Mouse (Mus musculus) MEL-GATA-1-ER (cell line): ENCODE measurements around the gene Catsperg2.
"Not testable (repeated sequence)": the region's sequence is repeated elsewhere in the genome, so short reads cannot be mapped to it uniquely, and the experiment has no call there.

Experiments
- DNase-seq: peaks from one replicate; pipeline ENCODE4 v3.0.0-alpha.2; 2012; ENCODE audit warnings: low read depth; ENCODE audit errors: extremely low read depth

Gene Catsperg2

DNA sequence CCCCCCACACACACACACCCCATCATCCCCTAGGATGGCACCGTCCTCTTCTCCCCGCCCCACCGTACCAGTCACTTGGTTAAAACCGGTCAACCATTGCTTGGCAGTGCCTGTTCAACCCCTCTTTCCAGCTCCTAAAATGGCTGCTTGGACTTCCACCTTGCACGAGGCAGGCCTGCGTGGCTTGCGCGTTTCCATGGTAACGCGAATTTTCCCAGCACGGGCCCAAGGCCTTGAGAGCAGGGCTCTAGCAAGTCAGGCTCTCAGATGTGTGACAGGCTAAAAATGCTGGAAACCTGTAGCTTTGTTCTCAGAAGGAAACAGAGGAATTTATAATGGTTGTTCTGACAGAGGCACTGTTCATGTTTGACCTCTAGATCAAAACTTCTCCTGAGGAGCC is at the start of gene Catsperg2:
TSS of gene Catsperg2 (minus strand) at position 173 of the 400 bp plus-strand sequence.
- DNase-seq = not testable (repeated sequence)

- no peak for DNase-seq
Observed at GRCm38 (mm10) chr7:29776568-29776967, 49.7 kb upstream of the Catsperg2 start.

DNA sequence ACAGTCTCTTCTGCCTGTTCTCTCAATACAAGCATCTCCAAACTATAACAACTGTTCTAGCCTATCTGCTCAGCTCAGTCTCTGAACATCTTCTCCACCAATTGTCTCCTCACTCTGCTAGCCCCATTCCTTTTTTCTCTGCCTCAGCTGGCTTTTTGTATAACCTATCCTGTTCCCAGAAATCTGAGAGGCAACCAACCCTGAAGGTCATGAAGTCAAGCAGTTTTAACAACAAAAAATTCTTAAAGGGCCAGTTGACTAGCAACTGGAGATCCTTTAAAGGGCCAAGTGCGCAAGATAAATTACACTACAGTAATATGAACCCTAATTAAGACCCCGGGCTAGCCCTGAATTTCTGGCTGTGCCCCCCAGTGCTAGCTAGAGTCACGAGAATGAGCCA is 47.5 kb upstream of the Catsperg2 start:
- DNase-seq = no peak

GRCm38 (mm10) chr7:29773503-29773902 is 46.7 kb upstream of the Catsperg2 start:
- no peak for DNase-seq

DNA sequence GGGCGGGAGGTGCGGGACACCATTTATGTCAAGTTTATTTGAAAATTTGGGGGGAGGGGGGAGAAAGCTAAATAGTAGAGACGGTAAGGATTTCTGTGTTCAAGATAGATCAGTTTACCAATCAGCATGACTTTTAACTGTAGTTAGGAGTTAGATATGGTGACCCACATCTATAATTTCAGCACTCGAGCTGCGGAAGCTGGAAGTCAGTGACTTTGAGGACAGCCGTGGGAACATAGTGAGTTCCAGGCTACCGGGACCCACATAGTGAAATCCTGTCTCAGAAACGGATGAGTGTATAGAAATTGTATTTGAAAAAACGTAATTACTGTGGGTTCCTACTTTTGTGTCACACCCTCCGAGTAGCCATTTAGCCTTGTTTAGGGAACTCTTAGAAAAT is 42.1 kb upstream of the Catsperg2 start:
- DNase-seq = no peak

GRCm38 (mm10) chr7:29768090-29768900 is 41.5 kb upstream of the Catsperg2 start, which contains the start of gene Zfp84:
Zfp84 (plus strand) TSS chr7:29768552.
- peak; percentile 94 for DNase-seq

DNA sequence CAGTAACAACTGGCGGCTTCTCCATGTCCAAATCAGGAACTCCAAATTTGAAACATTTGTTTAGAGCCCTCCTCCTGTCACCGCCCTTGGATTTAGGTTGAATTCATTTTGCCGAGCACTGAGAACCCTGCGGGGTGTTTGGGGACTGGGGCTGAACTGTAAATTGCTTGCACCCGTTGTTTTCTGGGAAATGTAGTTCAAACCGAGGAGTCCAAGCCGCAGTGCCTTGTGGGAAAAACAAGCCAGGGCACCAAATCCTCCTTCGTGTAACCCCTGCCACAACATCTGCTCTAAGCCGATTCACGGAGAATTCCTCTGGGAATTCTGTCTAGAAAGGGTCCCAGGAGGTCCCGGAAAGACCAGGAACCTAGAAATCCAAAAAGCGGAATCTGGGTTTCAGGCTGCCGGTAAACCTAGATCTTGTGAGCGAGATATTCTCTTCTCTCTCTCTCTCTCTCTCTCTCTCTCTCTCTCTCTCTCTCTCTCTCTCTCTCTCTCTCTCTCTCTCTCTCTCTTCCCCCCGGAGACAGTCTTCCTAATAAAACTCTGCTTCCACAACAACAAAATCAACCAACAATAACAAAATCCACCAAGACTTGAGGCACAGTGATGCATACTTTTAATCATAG is 40.3 kb upstream of the Catsperg2 start:
- peak; percentile 73 for DNase-seq

- DNase-seq = no peak
Observed at GRCm38 (mm10) chr7:29764702-29765101, 37.9 kb upstream of the Catsperg2 start.

DNA sequence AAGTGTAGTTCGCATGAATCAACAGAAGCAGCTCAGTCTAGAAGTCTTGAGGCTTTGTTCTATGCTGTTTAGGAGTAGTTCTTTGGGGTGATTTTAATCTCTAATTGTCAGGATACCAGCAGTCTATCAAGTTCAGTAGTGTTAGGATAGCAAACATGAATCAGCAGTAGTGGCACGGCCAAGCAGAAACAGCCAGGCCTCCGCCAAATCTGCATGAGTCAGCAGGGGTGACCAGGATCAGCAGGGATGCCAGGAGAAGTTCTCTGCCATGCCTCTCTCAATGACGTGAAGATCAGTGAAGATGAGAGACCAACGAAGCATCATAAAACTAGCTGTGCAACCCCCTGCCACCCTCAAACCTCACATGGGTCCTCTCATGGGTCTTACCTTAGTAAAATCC is 33.6 kb upstream of the Catsperg2 start:
- no peak for DNase-seq

- DNase-seq = no peak
Observed at GRCm38 (mm10) chr7:29742258-29742657, 15.4 kb upstream of the Catsperg2 start.

GRCm38 (mm10) chr7:29728055-29728454 is 1.2 kb upstream of the Catsperg2 start:
- peak; percentile 18 for DNase-seq

DNA sequence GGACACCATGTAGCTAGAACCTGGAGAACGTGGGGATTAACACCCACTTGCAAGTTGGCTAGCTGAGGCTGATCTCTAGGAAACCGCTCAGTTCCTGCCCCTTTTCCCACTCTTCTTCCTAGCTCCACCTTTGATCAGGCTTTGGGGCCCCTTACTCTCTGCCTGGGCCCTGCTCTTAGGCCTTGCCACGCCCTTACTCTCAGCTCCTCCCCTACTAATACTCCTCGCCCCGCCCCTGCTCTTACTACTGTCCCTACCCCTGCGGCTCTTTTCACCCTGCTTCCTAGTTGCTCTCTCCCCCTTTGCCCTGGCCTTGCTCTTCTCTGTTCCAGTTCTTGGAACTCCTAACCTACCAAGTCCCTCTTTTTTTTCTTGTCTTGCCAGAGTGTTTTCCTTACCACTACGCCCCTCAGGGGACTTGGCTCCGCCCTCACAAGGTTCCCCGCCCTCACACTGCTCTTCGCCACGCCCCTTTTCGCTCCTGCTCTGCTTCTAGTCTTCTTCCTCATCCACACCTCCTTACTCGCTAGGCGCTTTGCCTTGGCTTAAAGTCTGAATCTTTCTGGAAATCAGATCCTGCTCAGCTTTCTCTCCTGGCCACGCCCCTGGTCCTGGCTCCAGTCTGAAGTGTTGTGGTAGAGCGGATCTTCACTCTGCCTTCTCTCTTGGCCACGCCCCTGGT is 1.2 kb downstream of the Catsperg2 start:
- DNase-seq = not testable (repeated sequence)

DNA sequence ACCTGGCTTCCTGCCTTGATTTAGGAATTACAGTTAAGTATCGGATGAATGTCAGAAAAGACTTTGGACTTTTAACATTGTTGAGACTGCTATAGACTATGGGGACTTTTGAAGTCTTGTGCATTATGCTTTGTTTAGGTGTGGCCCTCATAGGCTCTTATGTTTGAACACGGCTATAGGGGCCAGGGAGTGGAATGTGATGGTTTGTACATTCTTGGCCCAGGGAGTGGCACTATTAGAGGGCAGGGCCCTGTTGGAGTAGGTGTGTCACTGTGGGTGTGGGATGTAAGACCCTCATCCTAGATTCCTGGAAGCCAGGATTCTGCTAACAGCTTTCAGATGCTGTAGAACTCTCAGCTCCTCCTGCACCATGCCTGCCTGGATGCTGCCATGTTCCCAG is 17.9 kb downstream of the Catsperg2 start:
- not testable (repeated sequence) for DNase-seq

DNA sequence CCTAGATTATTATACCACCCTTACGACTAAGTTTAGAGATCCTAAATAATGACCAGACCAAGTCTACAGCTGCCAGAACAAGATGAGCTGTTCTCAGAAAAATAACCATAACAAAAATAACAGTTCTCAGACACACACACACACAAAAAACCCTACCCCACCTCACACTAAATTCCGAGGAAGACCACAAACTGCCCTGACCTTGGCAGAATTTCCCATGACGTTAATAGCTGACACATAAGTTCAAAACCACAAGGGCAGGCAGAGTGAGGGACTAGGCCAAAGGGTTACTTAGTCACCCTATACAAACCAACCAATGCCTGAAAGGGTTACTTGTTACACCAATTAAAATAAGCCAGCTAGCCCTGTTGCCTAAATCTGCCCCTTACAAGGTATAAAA is 31.6 kb downstream of the Catsperg2 start:
- not testable (repeated sequence) for DNase-seq

DNA sequence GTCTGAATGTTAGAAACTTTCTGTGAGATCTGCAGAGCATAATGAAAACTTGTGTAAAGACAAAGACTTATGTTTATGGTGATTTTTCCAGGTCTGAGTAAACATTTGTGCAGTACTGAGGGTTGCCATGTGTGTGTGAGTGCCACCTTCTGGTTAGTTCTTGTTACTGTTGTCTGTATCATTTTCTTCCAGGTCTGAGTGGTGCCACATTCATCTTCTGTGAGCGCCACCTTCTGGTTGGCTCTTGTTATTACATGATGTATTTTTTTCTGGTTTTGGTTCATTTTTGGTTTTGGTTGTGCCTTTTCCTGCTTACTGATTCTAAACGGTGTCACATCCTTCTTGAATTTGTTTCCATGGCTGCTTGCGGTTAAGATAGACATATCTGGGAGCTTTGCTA is 45.0 kb downstream of the Catsperg2 start:
- peak; percentile 6 for DNase-seq
